Mouse (Mus musculus): ENCODE data around the gene Fosl2.

Gene Fosl2

GRCm38 (mm10) chr5:32182885-32183629 is 47.5 kb downstream of the Fosl2 start:
- DNase-seq: no peak

GRCm38 (mm10) chr5:32187717-32188116 is 52.1 kb downstream of the Fosl2 start:
- DNase-seq: no peak

GRCm38 (mm10) chr5:32191259-32191658 is 55.7 kb downstream of the Fosl2 start:
- no peak for DNase-seq

GRCm38 (mm10) chr5:32192016-32192845 is 56.6 kb downstream of the Fosl2 start:
- no peak for DNase-seq

GRCm38 (mm10) chr5:32194236-32194635 is 58.6 kb downstream of the Fosl2 start:
- no peak for DNase-seq

GRCm38 (mm10) chr5:32195857-32196609 is 60.4 kb downstream of the Fosl2 start:
- no peak for DNase-seq

- peak; percentile 81 to 85 for DNase-seq
These were observed 62.1 kb downstream of the Fosl2 start for GRCm38 (mm10) chr5:32197698-32198097.

GRCm38 (mm10) chr5:32199136-32199535 is 63.5 kb downstream of the Fosl2 start:
- DNase-seq: peak; percentile 15 to 47

GRCm38 (mm10) chr5:32199594-32199993 is 64.0 kb downstream of the Fosl2 start:
- no peak for DNase-seq

GRCm38 (mm10) chr5:32204653-32205052 is 69.1 kb downstream of the Fosl2 start:
- DNase-seq: no peak

GRCm38 (mm10) chr5:32206726-32207125 is 71.1 kb downstream of the Fosl2 start:
- DNase-seq: no peak
